Mouse (Mus musculus): Measurements from ENCODE around the gene Rps6kc1. TPM values are rescaled to one million over a fixed set of nuclear protein-coding genes. Genes with fewer than 3 reads are reported as not detected.

Rps6kc1 gene
- total RNA-seq, 2 experiments from 2014 or later = 66.6 to 74.9 TPM

DNA sequence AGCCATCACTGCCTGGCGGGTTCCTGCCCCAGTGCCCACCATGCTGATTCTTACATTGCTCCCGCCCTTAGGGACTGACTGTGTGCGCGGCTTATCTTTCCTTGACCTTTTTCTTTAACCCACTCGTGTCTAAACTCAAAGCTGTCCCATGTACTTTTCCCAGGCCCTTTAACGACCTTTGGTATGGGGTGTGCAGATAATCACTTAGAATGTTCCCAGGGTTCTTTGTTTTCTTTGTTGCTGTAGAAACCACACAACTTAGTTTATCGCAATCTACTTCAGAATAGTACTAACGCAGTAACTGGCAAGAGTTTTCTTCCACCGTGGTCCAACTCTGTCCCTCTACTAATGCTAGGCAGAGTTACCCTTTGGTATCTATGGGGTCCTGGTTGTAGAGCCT, 135.3 kb downstream of the Rps6kc1 start:
- intact Hi-C loops (cut with DNase I) = no loop called here
- DNase-seq = no peak

DNA sequence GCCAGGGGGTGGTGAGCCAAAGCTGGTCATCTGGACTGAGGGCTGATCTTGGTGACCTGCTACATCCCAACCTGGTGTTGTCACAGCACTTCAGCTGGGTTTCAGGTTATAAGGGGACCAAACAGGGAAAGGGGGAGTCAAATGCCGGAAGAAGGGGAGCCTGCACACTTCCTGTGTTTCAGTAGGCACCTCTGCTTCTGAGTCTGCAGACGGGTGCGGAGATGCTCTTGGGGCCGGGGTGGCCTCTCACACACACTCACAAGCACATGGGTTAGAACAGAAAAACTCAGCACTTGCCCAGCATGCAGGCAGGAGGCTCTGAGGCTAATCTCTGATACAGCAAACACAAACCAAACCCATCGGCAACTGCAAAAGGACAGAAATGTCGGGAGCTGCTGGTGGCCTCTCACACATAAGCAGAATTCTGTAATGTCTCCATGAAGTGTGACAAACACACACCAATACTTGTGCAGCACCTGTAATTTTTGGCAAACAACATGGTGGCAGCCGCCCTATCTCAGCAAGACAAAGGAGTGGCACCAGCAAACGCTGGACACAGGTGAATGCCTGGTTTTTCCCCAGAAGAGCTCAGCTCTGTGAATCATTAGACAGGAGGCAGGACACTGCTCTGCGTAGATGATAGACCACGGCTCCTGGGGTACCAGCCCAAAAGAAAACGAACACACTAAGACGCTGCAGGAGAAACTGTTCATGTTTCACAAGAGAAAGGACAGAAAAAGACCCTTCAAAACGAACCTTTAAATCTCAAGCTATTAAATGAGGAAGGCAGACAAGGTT, 139.3 kb downstream of the Rps6kc1 start:
- no peak for DNase-seq
- intact Hi-C loops (cut with DNase I) = no loop called here

DNA sequence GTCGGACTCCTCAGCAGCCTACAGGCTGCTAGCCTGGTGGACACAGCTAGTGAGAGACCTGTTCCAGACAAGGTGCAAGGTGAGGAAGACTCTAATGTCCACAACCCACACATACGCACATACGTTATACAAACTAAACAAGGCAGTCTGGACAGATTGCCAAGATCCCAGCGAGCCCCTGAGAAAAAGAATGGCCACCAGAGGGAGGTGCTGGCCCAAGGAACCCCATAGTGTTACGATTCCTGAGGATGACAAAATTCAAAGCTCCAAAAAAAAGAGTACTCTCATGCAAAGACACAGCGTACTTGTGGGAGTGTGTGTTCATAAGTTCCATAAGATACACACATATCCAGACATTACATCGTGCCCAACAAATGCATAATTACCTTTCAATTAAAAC, 141.8 kb downstream of the Rps6kc1 start:
- intact Hi-C loops (cut with DNase I) = no loop called here
- no peak for DNase-seq

DNA sequence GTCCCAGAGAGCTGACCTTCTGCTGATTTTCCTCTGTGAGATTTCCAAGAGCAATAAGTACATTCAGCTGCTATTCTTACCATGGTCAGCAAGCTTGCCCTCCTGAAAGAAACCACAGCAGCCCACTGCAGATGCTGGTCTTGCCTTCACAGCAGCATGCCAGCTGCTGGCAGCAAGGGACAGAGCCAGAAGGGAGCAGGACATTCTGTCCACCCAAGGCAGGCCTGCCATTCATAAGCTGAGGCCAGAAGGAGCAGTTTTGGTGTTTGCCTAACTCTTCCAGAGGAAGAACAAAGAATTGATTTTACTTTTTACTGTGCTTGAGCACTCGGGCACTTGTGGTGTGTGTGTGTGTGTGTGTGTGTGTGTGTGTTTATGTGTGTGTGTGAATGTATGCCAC, 143.3 kb downstream of the Rps6kc1 start:
- no peak for DNase-seq
- intact Hi-C loops (cut with DNase I) = no loop called here

DNA sequence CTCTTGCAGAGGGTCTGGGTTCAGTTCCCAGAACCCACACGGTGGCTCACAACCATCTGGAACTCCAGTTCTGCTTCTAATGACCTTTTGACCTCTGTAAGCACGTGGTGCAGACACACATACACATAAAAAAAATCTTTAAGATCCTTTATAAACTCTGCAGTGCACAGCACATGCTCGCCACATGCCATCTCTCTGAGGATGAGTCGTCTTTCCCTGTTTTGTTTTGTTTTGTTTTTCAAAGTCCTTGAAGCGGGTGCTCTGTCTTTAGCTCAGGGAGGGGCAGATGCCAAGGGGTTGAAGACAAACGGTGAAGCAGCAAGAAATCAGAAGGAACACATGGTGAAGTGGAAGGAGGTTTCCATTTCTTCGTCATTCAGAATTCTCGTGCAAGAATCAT, 143.9 kb downstream of the Rps6kc1 start:
- DNase-seq = no peak
- intact Hi-C loops (cut with DNase I) = no loop called here

DNA sequence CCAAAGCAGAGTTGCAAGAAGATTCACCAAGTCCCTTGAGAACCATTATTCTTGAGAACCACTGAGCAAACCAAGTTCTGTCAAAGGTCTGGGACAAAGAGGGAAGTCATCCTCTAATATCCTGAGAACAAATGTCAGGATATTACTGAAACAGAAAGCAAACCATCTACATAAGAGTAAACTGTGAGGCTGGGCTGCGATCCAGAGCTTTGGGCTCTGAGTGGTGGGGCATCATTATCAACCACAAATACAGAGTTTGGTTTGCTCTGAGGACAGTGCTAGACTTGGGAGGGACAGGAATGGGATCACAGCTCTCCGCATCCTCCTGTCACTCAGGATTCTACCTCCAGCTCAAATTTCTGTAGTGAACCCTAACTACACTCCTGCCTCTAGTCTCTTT, 144.8 kb downstream of the Rps6kc1 start:
- intact Hi-C loops (cut with DNase I) = no loop called here
- no peak for DNase-seq

DNA sequence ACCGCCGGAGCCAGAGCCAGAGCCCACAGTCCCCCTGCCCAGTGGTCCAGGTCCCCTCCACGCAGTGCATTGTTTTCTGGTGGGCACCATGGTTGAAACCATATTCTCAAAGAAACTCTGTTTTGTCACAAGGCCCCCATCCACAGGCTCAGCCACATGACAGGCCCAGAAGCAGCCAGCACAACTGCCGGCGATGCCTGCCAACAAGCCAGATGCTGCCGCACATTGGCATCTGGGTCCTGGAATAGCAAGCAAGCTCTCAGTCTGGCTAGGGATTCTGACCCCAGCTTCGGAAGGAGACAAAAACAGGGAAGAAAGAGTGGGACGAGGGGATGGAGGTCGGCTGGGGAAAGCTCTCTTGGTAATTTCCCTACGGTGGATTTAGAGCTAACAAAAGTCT, 147.8 kb downstream of the Rps6kc1 start:
- intact Hi-C loops (cut with DNase I) = no loop called here

DNA sequence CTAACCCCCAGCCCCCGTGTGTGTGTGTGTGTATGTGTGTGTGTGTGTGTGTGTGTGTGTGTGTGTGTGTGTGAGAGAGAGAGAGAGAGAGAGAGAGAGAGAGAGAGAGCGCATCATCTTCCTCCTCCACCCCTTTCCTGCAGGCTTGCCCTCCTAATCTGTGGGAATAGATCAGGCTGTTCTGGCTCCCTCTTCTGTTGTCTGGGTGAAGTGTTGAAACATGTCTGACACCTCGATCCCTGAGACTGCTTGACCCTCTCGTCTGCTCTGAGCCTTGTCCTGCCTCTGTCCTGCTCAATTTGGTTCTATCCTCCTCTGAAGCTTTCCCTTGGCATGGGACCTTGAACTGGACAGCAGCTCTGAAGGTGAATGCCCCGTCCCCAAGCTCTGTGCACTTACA, 149.8 kb downstream of the Rps6kc1 start:
- DNase-seq = peak; percentile 22
- intact Hi-C loops (cut with DNase I) = no loop called here

More for the DNA sequence above, 147.8 kb downstream of the Rps6kc1 start:
- peak; percentile 69 for DNase-seq

DNA sequence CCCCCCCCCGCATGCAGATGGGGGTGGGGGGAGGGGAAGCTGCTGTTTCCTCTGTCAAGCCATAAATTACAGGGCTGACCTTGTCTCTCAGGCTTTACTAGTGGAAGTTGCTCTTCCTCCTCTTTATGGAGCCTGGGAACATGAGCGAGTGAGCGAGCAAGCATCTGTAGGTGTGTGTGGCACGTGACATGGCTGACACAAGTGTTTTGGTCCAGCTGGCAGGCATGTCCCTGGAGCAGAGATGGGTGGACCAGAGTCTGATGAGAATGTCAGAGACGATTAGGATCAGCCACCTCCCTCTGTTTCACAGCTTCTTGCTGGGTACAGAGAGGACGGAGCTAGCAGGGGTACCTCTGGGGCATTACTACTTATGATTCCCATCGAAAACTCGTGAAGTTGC, 153.7 kb downstream of the Rps6kc1 start:
- DNase-seq = peak; percentile 64
- intact Hi-C loops (cut with DNase I) = no loop called here

DNA sequence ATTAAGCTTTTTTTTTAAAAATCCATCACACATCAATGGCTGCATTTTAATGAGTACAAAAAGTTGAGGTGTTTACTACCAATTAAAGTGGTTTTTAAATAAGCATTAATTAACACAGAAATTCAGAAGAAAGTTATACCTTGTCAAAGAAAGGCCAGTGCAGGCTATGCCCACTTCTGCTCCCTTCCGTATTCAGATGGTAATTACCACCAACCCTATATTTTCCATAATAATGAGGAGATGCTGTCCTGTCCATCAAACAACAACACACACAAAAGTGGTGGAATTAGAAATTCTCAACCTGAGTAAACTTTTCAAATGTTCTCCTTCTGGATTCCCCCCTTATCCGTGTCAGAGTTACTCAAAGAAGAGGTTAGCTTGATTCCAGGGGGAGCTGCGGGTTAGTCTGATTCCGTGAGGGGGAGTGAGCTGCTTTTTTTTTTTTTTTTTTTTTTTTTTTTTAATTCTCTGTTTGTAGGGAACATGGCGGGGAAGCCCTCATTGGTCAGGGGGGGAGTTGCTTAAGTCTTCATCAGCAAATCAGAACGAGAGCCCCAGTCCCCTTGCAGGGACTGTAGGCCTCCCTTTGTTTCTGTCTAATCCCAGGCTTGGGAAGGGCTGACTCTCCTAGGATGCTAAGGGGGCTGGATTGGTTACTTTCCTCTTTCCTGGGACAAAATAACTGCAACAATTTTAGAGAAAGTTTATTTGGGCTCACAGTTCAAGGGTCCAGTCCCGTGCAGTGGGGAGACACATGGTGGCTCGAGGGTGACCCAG, 159.6 kb downstream of the Rps6kc1 start:
- no peak for DNase-seq
- intact Hi-C loops (cut with DNase I) = no loop called here

DNA sequence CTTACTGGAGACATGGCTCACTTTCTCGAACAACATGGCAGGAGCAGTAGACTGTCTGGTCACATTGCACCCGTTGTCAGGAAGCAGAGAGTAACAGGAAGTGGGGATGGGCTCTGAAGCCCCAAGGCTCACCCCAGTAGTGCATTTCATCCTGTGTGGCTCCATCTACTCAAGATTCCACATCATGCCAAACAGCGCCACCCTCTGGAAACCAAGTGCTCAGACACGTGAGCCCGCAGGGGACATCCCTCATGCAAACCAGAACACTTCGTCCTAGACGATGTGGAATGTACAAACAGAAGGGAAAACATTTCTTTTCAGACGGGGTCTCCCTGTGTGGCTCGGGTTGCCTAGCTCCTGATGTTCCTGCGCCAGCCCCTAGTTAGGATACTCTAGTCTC, 162.6 kb downstream of the Rps6kc1 start:
- intact Hi-C loops (cut with DNase I) = no loop called here
- DNase-seq = no peak

DNA sequence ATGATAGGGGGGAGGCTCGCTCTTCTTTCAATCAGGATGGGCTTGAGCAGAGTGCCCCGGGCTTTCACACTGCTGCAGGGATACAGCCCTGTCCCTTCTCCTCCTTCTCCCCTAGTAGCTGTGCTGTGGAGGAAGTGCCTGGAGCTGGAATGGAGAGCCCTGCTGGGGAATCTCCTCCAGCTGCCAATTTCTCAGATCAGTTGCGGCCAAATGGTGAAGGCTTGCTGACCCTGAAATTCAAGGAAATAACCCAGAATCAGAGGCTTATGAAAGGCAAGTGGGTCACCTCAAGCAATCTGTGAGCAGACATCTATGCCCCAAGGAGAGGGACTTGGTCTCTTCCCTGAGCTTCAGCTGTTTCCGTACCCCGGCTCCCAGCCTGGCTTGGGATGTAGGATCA, 170.1 kb downstream of the Rps6kc1 start:
- intact Hi-C loops (cut with DNase I) = no loop called here
- DNase-seq = no peak

DNA sequence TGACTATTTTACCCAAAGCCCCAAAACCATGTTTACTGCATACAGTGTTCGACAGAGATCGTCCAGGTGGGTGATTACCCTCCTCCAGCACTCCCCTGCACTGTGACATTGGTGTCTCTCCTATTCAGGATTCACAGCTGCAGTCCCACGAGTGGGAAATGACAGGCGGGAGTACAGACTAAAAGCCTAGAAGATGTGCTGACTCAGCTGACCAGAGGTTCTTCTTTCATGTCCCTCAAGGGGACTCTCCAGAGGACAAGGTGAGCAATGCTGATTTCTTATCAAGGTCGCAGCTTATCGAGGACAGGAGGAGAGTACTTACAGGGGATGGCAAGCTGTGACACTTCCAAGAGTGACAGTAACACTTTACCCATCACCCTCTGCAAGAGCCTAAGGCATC, 178.8 kb downstream of the Rps6kc1 start:
- no peak for DNase-seq
- intact Hi-C loops (cut with DNase I) = no loop called here

DNA sequence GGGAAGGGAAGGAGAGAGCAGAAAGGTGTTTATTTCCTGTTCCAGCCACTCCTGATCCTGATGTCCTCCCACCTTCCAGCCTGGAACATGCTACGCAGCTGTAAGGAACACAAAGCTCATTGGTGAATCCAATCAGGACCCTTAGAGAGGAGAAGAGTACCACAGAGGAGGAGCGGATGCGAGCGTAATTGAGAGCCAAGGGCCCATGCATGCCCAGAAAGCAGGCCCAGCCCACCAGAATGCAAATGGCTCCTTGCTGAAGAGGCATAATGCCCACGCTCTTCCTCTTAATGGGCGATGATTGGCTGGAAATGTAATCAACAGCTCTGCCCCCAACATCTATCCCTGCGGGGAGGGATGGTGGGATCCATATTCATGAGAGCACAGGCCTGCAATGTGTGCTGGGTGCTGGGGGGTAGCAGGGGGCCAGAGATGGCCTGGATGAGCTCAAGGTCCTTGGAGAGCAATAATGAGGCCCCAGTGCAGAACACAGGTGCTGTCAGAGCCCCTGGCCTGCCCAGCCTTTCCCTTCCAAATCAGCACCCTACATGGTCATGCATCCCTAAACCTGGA, 182.0 kb downstream of the Rps6kc1 start:
- intact Hi-C loops (cut with DNase I) = no loop called here
- DNase-seq = no peak

DNA sequence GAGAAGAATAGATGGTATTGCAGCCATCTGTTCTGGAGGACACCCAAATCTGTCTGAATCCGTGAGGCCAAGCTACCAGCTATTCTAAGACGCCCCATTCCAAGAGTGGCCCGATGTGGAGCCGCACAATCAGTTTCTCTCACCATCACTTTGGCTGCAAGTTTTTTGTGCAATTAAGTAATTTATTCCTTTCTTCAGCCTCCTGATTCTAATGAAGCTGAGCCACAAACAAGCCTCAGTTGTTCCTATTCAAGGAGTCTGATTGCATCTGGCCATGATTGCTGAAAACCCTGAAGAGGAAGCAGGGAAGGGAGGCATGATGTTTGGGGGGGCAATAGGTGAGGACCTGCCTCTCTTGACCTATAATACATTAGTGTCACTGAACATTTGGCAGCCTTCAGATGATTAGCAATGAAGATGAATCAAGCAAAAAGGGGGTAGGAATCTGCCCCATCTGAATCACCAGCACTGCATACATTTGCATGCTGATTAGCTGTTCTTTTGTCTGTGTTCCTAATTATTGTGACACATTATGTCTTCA, 183.4 kb downstream of the Rps6kc1 start:
- intact Hi-C loops (cut with DNase I) = no loop called here
- DNase-seq = no peak

DNA sequence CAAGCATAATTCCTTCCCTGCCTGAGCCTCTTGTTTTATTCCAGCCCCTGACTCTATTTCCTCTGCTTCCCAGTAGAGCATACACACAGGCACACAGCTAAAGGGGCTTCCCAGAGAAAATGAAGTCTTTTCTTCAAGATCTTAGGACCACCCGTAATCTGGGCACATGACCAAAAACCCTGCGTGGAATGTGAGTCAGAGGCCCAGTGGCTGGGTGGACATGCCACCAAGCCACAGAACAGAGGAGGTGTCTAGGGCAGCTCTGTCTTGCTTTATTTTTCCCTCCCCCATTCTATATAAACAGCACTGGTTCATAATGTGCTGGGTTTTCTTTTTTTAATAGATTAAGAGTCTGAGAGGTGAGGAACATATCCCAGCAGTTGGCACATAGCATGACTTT, 184.2 kb downstream of the Rps6kc1 start:
- intact Hi-C loops (cut with DNase I) = no loop called here
- peak; percentile 36 for DNase-seq

DNA sequence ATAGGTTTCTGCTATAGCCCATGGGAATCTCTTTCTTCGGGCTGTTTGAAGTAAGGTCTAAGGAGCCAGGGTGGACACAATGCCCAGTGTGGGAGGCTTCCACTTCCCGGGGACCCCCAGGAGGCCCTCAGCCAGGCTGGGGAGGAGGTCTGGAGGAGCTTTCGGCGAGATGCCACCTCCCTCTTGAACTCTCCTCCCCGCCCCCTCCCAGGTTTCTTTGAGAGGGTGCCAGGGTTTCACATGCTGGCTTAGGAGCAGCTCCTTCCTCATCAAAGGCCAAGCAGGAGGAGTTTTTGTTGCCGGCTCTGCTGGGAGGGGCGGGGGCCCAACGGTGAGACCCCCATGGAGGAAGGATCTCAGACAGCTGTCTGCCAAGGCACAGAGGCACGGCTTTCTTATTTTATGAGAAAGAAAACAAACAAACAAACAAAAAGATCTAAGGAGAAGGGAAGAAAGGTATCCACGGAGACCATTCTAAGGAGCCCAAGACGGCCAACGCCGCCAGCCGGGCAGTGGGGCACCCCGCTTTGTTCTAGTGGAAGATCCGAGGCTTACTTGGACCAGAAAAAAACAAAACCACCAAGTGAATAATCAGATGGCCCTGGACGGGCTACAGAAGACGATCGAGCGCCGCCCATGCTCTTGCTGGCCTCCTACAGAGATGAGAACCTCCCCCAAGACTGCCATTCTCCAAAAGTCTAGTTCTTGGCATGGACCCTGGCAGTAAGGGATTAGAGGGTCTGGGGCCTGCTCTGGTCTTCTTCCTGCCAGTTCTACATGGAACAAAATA, 186.8 kb downstream of the Rps6kc1 start:
- intact Hi-C loops (cut with DNase I) = no loop called here
- peak; percentile 66 for DNase-seq

DNA sequence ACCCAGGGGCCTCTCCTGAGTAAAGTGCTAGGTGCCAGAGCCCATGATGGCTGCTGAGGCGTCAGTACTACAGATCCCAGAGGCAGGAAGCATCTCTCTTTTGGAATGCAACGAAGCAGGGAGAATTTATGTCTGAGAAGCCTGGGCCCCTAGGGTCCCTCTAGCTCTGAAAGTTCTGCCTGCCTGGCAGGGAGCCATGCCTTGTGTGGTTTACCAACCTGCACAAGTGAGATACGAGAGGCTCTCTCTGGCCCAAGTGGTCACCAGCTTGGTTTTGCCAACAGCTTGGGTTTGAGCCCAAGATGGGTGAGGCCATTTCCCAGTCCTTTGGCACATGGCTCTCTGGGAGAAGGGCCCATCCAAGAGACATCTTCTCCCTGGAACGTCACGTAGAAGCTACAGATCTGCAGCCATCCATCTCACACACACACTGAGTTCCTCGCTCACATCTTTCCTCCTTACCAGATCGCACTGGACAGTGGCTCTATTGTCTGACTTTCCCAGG, 187.6 kb downstream of the Rps6kc1 start:
- intact Hi-C loops (cut with DNase I) = no loop called here
- peak; percentile 67 for DNase-seq

DNA sequence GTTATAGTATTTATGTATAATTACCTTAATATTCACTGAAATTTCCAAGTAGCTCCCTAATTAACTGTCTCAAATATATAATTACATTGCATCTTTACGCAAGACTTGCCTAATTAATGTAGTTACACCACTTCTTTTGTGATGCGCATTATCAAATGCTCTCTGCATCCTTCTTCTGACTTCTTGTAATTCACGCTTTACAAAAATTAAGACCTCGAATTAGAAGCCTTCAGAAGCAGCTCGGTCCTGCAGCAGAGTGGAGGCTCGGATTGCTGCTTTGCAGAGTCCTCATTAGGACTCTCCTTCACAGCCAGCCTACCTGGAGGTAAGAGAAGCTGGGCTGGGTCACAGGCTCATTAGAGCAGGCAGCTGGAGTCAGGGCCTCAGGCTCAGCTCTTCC, 197.7 kb downstream of the Rps6kc1 start:
- intact Hi-C loops (cut with DNase I) = no loop called here
- DNase-seq = no peak

DNA sequence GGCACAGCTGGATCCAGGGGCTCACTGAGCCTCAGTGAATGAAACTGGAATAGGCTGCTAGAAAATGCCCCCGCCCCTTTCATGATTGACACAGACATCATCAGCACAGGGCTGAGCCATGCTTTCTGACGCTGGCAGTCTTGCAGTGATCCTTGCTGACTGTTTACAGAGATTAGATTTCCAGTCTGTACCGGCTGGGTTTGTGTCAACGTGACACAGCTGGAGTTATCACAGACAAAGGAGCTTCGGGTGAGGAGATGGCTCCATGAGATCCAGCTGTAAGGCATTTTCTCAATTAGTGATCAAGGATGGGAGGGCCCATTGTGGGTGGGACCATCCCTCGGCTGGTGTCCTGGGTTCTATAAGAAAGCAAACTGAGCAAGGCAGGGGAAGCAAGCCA, 214.0 kb downstream of the Rps6kc1 start:
- DNase-seq = no peak
- intact Hi-C loops (cut with DNase I) = no loop called here

DNA sequence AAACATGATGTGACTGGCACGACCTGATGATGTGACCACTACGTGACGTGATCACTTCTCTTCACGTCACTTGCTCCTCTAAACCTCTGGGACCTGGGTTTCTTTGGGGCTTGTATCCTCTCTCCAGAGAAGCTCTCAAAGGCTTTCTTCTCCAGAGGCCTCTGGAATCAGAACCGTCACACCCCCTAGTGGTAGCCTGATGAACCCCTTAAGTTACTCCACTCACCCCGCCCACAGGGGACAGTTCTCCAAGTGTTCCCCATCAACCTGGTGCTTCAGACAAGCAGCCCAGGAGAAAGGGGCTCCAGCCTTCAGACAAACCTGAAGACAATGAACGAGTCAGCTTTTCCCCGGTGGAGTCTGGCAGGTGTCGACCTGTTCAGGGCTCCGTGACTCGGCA, 216.0 kb downstream of the Rps6kc1 start:
- intact Hi-C loops (cut with DNase I) = no loop called here
- DNase-seq = peak; percentile 73
